Mouse (Mus musculus): ENCODE results near the gene Tbc1d22a. TPM values are rescaled to one million over a fixed set of nuclear protein-coding genes. Genes with fewer than 3 reads are reported as not detected.

Tbc1d22a gene
- polyA plus RNA-seq, 1 experiment from 2014 or later = 9.1 TPM

- Histone ChIP-seq H3K36me3 (ENCODE audit: control insufficient read depth, insufficient read depth, low read length) (peaks cover 7% of the 10 kb centered on the region; the same call in 1 of the 2 replicates), H3K4me1 (ENCODE audit: control insufficient read depth in 2 of 2, insufficient read depth in 2 of 2, low read length in 2 of 2) (no peaks in the 10 kb centered on the region), H3K4me3 (ENCODE audit: control insufficient read depth in 1 of 2, insufficient read depth in 1 of 2, low read depth in 1 of 2, low read length in 2 of 2) (no peak overlapping the region), H3K9ac (ENCODE audit: low read length) (no peak overlapping the region), H3K9me3 (ENCODE audit: control insufficient read depth, low read length) (no peaks in the 10 kb centered on the region), H3K4me2 (ENCODE audit: low read length) (no peak overlapping the region), H3K27ac (replicated peaks in 1 of 2; ENCODE audit: control insufficient read depth in 1 of 2, insufficient read depth in 1 of 2, low read depth in 2 of 2, low read length in 2 of 2) (no peak overlapping the region), H3K27me3 (ENCODE audit: control insufficient read depth, insufficient read depth, low read length) (no peaks in the 10 kb centered on the region)
- no peak; the same call in 1 of the 2 replicates for ATAC-seq (ENCODE audit: insufficient number of reproducible peaks, insufficient read depth, low FRiP score, low read depth)
- 32% methylated on average over 10 of the region's 10 CpGs for WGBS
Measured at GRCm38 (mm10) chr15:86239801-86240200, 25.5 kb downstream of the Tbc1d22a start.

GRCm38 (mm10) chr15:86243708-86244107 is 29.4 kb downstream of the Tbc1d22a start:
- Histone ChIP-seq H3K27ac (replicated peaks in 1 of 2; ENCODE audit: control insufficient read depth in 1 of 2, insufficient read depth in 1 of 2, low read depth in 2 of 2, low read length in 2 of 2) (no peak overlapping the region), H3K36me3 (ENCODE audit: control insufficient read depth, insufficient read depth, low read length) (peaks cover 10% of the 10 kb centered on the region; the same call in 1 of the 2 replicates), H3K9me3 (ENCODE audit: control insufficient read depth, low read length) (no peaks in the 10 kb centered on the region), H3K9ac (ENCODE audit: low read length) (no peak overlapping the region), H3K4me3 (ENCODE audit: control insufficient read depth in 1 of 2, insufficient read depth in 1 of 2, low read depth in 1 of 2, low read length in 2 of 2) (no peak overlapping the region), H3K27me3 (ENCODE audit: control insufficient read depth, insufficient read depth, low read length) (no peaks in the 10 kb centered on the region), H3K4me1 (ENCODE audit: control insufficient read depth in 2 of 2, insufficient read depth in 2 of 2, low read length in 2 of 2) (no peaks in the 10 kb centered on the region), H3K4me2 (ENCODE audit: low read length) (no peak overlapping the region)
- ATAC-seq (ENCODE audit: insufficient number of reproducible peaks, insufficient read depth, low FRiP score, low read depth) = no peak
- WGBS = 40% methylated on average over 8 of the region's 8 CpGs

- no peak for ATAC-seq (ENCODE audit: insufficient number of reproducible peaks, insufficient read depth, low FRiP score, low read depth)
- Histone ChIP-seq H3K27ac (replicated peaks in 1 of 2; ENCODE audit: control insufficient read depth in 1 of 2, insufficient read depth in 1 of 2, low read depth in 2 of 2, low read length in 2 of 2) (no peak overlapping the region), H3K4me1 (ENCODE audit: control insufficient read depth in 2 of 2, insufficient read depth in 2 of 2, low read length in 2 of 2) (no peaks in the 10 kb centered on the region), H3K36me3 (ENCODE audit: control insufficient read depth, insufficient read depth, low read length) (peaks cover 10% of the 10 kb centered on the region; the same call in 1 of the 2 replicates), H3K4me3 (ENCODE audit: control insufficient read depth in 1 of 2, insufficient read depth in 1 of 2, low read depth in 1 of 2, low read length in 2 of 2) (no peak overlapping the region), H3K9me3 (ENCODE audit: control insufficient read depth, low read length) (no peaks in the 10 kb centered on the region), H3K4me2 (ENCODE audit: low read length) (no peak overlapping the region), H3K27me3 (ENCODE audit: control insufficient read depth, insufficient read depth, low read length) (no peaks in the 10 kb centered on the region), H3K9ac (ENCODE audit: low read length) (no peak overlapping the region)
- 83% methylated on average over 2 of the region's 2 CpGs for WGBS
Measured at GRCm38 (mm10) chr15:86244380-86244779, 30.1 kb downstream of the Tbc1d22a start.

- Histone ChIP-seq H3K27ac (replicated peaks in 1 of 2; ENCODE audit: control insufficient read depth in 1 of 2, insufficient read depth in 1 of 2, low read depth in 2 of 2, low read length in 2 of 2) (no peak overlapping the region), H3K4me3 (ENCODE audit: control insufficient read depth in 1 of 2, insufficient read depth in 1 of 2, low read depth in 1 of 2, low read length in 2 of 2) (no peak overlapping the region), H3K36me3 (ENCODE audit: control insufficient read depth, insufficient read depth, low read length) (peaks cover 6% of the 10 kb centered on the region; the same call in 1 of the 2 replicates), H3K9ac (ENCODE audit: low read length) (no peak overlapping the region), H3K27me3 (ENCODE audit: control insufficient read depth, insufficient read depth, low read length) (no peaks in the 10 kb centered on the region), H3K4me1 (ENCODE audit: control insufficient read depth in 2 of 2, insufficient read depth in 2 of 2, low read length in 2 of 2) (no peaks in the 10 kb centered on the region), H3K4me2 (ENCODE audit: low read length) (no peak overlapping the region), H3K9me3 (ENCODE audit: control insufficient read depth, low read length) (no peaks in the 10 kb centered on the region)
- ATAC-seq (ENCODE audit: insufficient number of reproducible peaks, insufficient read depth, low FRiP score, low read depth) = no peak
- 75% methylated on average over 9 of the region's 9 CpGs for WGBS
Measured at GRCm38 (mm10) chr15:86250269-86250668, 36.0 kb downstream of the Tbc1d22a start.

GRCm38 (mm10) chr15:86252130-86252529 is 37.9 kb downstream of the Tbc1d22a start:
- no peak for ATAC-seq (ENCODE audit: insufficient number of reproducible peaks, insufficient read depth, low FRiP score, low read depth)
- Histone ChIP-seq H3K27me3 (ENCODE audit: control insufficient read depth, insufficient read depth, low read length) (no peaks in the 10 kb centered on the region), H3K4me2 (ENCODE audit: low read length) (no peak overlapping the region), H3K9me3 (ENCODE audit: control insufficient read depth, low read length) (no peaks in the 10 kb centered on the region), H3K4me3 (ENCODE audit: control insufficient read depth in 1 of 2, insufficient read depth in 1 of 2, low read depth in 1 of 2, low read length in 2 of 2) (no peak overlapping the region), H3K9ac (ENCODE audit: low read length) (no peak overlapping the region), H3K27ac (replicated peaks in 1 of 2; ENCODE audit: control insufficient read depth in 1 of 2, insufficient read depth in 1 of 2, low read depth in 2 of 2, low read length in 2 of 2) (no peak overlapping the region), H3K4me1 (ENCODE audit: control insufficient read depth in 2 of 2, insufficient read depth in 2 of 2, low read length in 2 of 2) (no peaks in the 10 kb centered on the region), H3K36me3 (ENCODE audit: control insufficient read depth, insufficient read depth, low read length) (no peaks in the 10 kb centered on the region)

- Histone ChIP-seq H3K4me1 (ENCODE audit: control insufficient read depth in 2 of 2, insufficient read depth in 2 of 2, low read length in 2 of 2) (no peaks in the 10 kb centered on the region), H3K9me3 (ENCODE audit: control insufficient read depth, low read length) (no peaks in the 10 kb centered on the region), H3K36me3 (ENCODE audit: control insufficient read depth, insufficient read depth, low read length) (no peaks in the 10 kb centered on the region), H3K9ac (ENCODE audit: low read length) (no peak overlapping the region), H3K27me3 (ENCODE audit: control insufficient read depth, insufficient read depth, low read length) (no peaks in the 10 kb centered on the region), H3K4me3 (ENCODE audit: control insufficient read depth in 1 of 2, insufficient read depth in 1 of 2, low read depth in 1 of 2, low read length in 2 of 2) (no peak overlapping the region), H3K4me2 (ENCODE audit: low read length) (no peak overlapping the region), H3K27ac (replicated peaks in 1 of 2; ENCODE audit: control insufficient read depth in 1 of 2, insufficient read depth in 1 of 2, low read depth in 2 of 2, low read length in 2 of 2) (no peak overlapping the region)
- no peak for ATAC-seq (ENCODE audit: insufficient number of reproducible peaks, insufficient read depth, low FRiP score, low read depth)
- WGBS = 47% methylated on average over 4 of the region's 4 CpGs
Measured at GRCm38 (mm10) chr15:86252684-86253083, 38.4 kb downstream of the Tbc1d22a start.

- peaks cover 0 to 2% of the 10 kb centered on the region in 2 experiments; a peak in 1 of 4 replicates for H3K4me1 ChIP-seq (ENCODE audit: control insufficient read depth in 2 of 2, insufficient read depth in 2 of 2, low read length in 2 of 2)
- no peaks in the 10 kb centered on the region for H3K36me3 ChIP-seq (ENCODE audit: control insufficient read depth, insufficient read depth, low read length)
- no peak overlapping the region for H3K9ac ChIP-seq (ENCODE audit: low read length)
- H3K4me3 ChIP-seq (ENCODE audit: control insufficient read depth in 1 of 2, insufficient read depth in 1 of 2, low read depth in 1 of 2, low read length in 2 of 2) = no peak overlapping the region
- WGBS = 61% methylated on average over 10 of the region's 10 CpGs
- ATAC-seq (ENCODE audit: insufficient number of reproducible peaks, insufficient read depth, low FRiP score, low read depth) = no peak
- no peak overlapping the region for H3K4me2 ChIP-seq (ENCODE audit: low read length)
- H3K27ac ChIP-seq (replicated peaks in 1 of 2; ENCODE audit: control insufficient read depth in 1 of 2, insufficient read depth in 1 of 2, low read depth in 2 of 2, low read length in 2 of 2) = no peak overlapping the region
- H3K9me3 ChIP-seq (ENCODE audit: control insufficient read depth, low read length) = no peaks in the 10 kb centered on the region
- no peaks in the 10 kb centered on the region for H3K27me3 ChIP-seq (ENCODE audit: control insufficient read depth, insufficient read depth, low read length)
Measured at GRCm38 (mm10) chr15:86253411-86253810, 39.2 kb downstream of the Tbc1d22a start.

GRCm38 (mm10) chr15:86256201-86256600 is 41.9 kb downstream of the Tbc1d22a start:
- WGBS = 80% methylated on average over 5 of the region's 5 CpGs
- Histone ChIP-seq H3K9ac (ENCODE audit: low read length) (no peak overlapping the region), H3K4me2 (ENCODE audit: low read length) (no peak overlapping the region), H3K4me1 (ENCODE audit: control insufficient read depth in 2 of 2, insufficient read depth in 2 of 2, low read length in 2 of 2) (peaks cover 0 to 2% of the 10 kb centered on the region in 2 experiments; a peak in 1 of 4 replicates), H3K27ac (replicated peaks in 1 of 2; ENCODE audit: control insufficient read depth in 1 of 2, insufficient read depth in 1 of 2, low read depth in 2 of 2, low read length in 2 of 2) (no peak overlapping the region), H3K27me3 (ENCODE audit: control insufficient read depth, insufficient read depth, low read length) (no peaks in the 10 kb centered on the region), H3K9me3 (ENCODE audit: control insufficient read depth, low read length) (no peaks in the 10 kb centered on the region), H3K36me3 (ENCODE audit: control insufficient read depth, insufficient read depth, low read length) (no peaks in the 10 kb centered on the region), H3K4me3 (ENCODE audit: control insufficient read depth in 1 of 2, insufficient read depth in 1 of 2, low read depth in 1 of 2, low read length in 2 of 2) (no peak overlapping the region)
- ATAC-seq (ENCODE audit: insufficient number of reproducible peaks, insufficient read depth, low FRiP score, low read depth) = no peak
